Mouse (Mus musculus): ENCODE measurements around the gene Suco. TPM values are rescaled to one million over a fixed set of nuclear protein-coding genes. Genes with fewer than 3 reads are reported as not detected.

Suco gene
- polyA plus RNA-seq, 1 experiment from 2014 or later, result 11.6 TPM

GRCm38 (mm10) chr1:161781594-161781993 lies 94.9 kb downstream of the Suco start:
- no peak for ATAC-seq (replicated peaks; ENCODE audit: insufficient number of reproducible peaks, insufficient read depth, low FRiP score, low read depth)
- WGBS, result 80% methylated on average over 5 of the region's 5 CpGs
- Histone ChIP-seq H3K9me3 (replicated peaks) (no peaks in the 10 kb centered on the region), H3K4me2 (no peak overlapping the region), H3K27ac (no peak overlapping the region), H3K4me1 (replicated peaks) (no peaks in the 10 kb centered on the region), H3K36me3 (no peaks in the 10 kb centered on the region), H3K27me3 (no peaks in the 10 kb centered on the region), H3K9ac (no peak overlapping the region), H3K4me3 (no peak overlapping the region)

DNA sequence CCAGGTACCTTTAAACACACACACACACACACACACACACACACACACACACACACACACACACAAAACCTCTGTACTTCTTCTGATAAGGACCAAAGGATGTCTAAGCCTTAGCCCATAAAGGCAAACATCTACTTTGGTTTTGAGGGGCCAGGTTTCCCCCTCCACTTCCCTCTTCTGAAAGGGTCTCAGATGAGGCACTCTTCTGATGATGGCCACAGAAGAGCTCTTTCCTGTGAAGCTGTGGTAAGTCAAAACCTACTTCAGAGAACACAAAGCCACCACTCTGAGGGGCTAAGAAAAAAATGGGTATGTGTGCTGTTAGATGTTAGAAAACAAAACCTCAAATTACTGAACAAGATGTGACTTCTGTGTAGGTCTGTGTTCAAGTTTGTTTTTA lies 97.4 kb downstream of the Suco start:
- H3K27ac ChIP-seq, result no peak overlapping the region
- no peak for ATAC-seq (replicated peaks; ENCODE audit: insufficient number of reproducible peaks, insufficient read depth, low FRiP score, low read depth)
- no peak overlapping the region for H3K4me3 ChIP-seq

DNA sequence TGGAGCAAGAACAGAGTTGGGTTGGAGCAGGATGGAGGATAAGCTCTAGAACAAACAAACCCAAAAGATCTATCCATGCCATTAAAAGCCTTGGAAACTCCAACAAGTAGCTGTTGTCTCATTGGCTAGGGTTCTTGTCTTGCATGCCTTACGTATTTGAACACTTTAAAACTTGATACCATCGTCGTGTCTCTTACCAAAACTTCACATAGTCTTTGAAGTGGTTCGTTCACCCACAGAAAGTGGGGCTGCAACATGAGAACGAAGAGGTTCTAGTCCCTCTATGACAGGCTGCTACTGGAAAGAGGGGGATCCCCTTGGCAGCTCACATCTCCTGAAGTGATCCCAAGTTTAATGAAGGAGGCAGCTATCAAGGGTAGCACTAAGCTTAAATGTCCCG lies 101.3 kb downstream of the Suco start:
- Histone ChIP-seq H3K4me1 (replicated peaks) (no peaks in the 10 kb centered on the region), H3K9me3 (replicated peaks) (no peaks in the 10 kb centered on the region), H3K36me3 (no peaks in the 10 kb centered on the region), H3K4me2 (no peak overlapping the region), H3K4me3 (no peak overlapping the region), H3K9ac (no peak overlapping the region), H3K27ac (no peak overlapping the region), H3K27me3 (no peaks in the 10 kb centered on the region)
- ATAC-seq (replicated peaks; ENCODE audit: insufficient number of reproducible peaks, insufficient read depth, low FRiP score, low read depth), result no peak
- WGBS, result 71% methylated on average over 6 of the region's 6 CpGs

More for the DNA sequence above, 97.4 kb downstream of the Suco start:
- Histone ChIP-seq H3K9ac (no peak overlapping the region), H3K4me2 (no peak overlapping the region), H3K4me1 (replicated peaks) (no peaks in the 10 kb centered on the region), H3K9me3 (replicated peaks) (no peaks in the 10 kb centered on the region), H3K27me3 (no peaks in the 10 kb centered on the region), H3K36me3 (no peaks in the 10 kb centered on the region)

GRCm38 (mm10) chr1:161771293-161771692 lies 105.2 kb downstream of the Suco start:
- 52% methylated on average over 2 of the region's 2 CpGs for WGBS
- Histone ChIP-seq H3K9ac (no peak overlapping the region), H3K36me3 (no peaks in the 10 kb centered on the region), H3K9me3 (replicated peaks) (no peaks in the 10 kb centered on the region), H3K4me2 (no peak overlapping the region), H3K27ac (no peak overlapping the region), H3K27me3 (no peaks in the 10 kb centered on the region), H3K4me3 (no peak overlapping the region), H3K4me1 (replicated peaks) (0 out of 2 replicates have a peak, but pooled peaks cover 2% of the 10 kb centered on the region)
- ATAC-seq (replicated peaks; ENCODE audit: insufficient number of reproducible peaks, insufficient read depth, low FRiP score, low read depth), result no peak

- no peak overlapping the region for H3K27ac ChIP-seq
- 0 out of 2 replicates have a peak, but pooled peaks cover 2% of the 10 kb centered on the region for H3K4me1 ChIP-seq (replicated peaks)
- H3K27me3 ChIP-seq, result no peaks in the 10 kb centered on the region
- H3K9me3 ChIP-seq (replicated peaks), result no peaks in the 10 kb centered on the region
- no peak overlapping the region for H3K4me2 ChIP-seq
- H3K4me3 ChIP-seq, result no peak overlapping the region
- no peaks in the 10 kb centered on the region for H3K36me3 ChIP-seq
- no peak for ATAC-seq (replicated peaks; ENCODE audit: insufficient number of reproducible peaks, insufficient read depth, low FRiP score, low read depth)
- WGBS, result 82% methylated on average over 1 of the region's 1 CpGs
- H3K9ac ChIP-seq, result no peak overlapping the region
These were observed 107.2 kb downstream of the Suco start for GRCm38 (mm10) chr1:161769329-161769728.

DNA sequence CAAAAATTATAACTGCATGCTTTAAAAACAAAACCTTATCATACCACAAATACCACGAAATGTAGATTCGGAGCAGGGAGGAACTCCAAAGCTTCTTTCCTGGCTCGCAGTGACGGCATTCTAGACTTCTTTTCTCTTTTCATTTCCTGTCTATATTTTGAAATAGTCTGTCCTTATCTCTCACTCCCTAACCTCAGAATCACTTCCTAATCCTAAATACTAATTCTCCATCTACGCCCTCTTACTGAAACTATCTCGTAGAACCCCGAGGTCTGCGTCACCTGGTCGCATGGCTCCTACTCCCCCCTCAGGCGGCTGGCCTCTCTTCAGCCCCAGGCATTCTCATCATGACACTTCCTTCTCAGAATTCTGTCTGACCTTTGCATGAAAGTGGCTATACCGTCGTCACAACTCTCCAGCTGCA lies 109.4 kb downstream of the Suco start:
- Histone ChIP-seq H3K4me3 (peak overlapping the region; percentile 18; the same call in 1 of the 2 replicates), H3K36me3 (no peaks in the 10 kb centered on the region), H3K4me2 (peak overlapping the region; percentile 40), H3K9me3 (replicated peaks) (no peaks in the 10 kb centered on the region), H3K27me3 (no peaks in the 10 kb centered on the region), H3K9ac (no peak overlapping the region), H3K27ac (no peak overlapping the region), H3K4me1 (replicated peaks) (0 out of 2 replicates have a peak, but pooled peaks cover 2% of the 10 kb centered on the region)
- 35% methylated on average over 12 of the region's 12 CpGs for WGBS
- no peak for ATAC-seq (replicated peaks; ENCODE audit: insufficient number of reproducible peaks, insufficient read depth, low FRiP score, low read depth)

DNA sequence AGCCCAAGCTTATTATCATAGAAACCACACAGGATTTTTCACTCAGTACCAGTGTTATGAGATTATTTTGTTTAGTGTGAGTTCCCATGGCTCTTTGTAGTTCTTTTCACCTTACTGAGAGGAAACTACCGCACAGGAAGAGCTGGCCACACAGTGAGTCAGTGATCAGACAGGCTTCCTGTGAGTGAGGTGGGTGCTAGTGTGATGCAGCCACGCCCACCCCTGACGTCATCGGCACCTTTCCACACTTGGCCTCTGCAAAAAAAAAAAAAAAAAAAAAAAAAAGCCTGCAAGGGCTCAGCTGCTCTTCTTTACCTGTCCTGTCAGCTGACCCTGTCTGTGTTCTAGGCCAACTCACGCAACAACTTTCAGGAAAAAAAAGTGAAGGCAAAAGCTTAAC lies 109.8 kb downstream of the Suco start:
- H3K4me3 ChIP-seq, result peak overlapping the region; percentile 18; the same call in 1 of the 2 replicates
- 0 out of 2 replicates have a peak, but pooled peaks cover 2% of the 10 kb centered on the region for H3K4me1 ChIP-seq (replicated peaks)
- no peaks in the 10 kb centered on the region for H3K27me3 ChIP-seq
- H3K27ac ChIP-seq, result no peak overlapping the region
- H3K9me3 ChIP-seq (replicated peaks), result no peaks in the 10 kb centered on the region
- H3K36me3 ChIP-seq, result no peaks in the 10 kb centered on the region
- no peak overlapping the region for H3K9ac ChIP-seq
- WGBS, result 29% methylated on average over 5 of the region's 5 CpGs
- peak; percentile 70; the same call in 1 of the 2 replicates for ATAC-seq (replicated peaks; ENCODE audit: insufficient number of reproducible peaks, insufficient read depth, low FRiP score, low read depth)
- peak overlapping the region; percentile 40 for H3K4me2 ChIP-seq

Other genes starting within 250 kb of the Suco start
- gene Fasl, start 88.2 kb downstream of the Suco start, polyA plus RNA-seq (2015; fragmentation: Nextera tagmentation; extraction: Ambion mirVana), result 0.09 and 0.24 TPM in 2 replicates
- 25.4 and 29.3 TPM in 2 replicates for gene Pigc, start 92.5 kb upstream of the Suco start, polyA plus RNA-seq (2015; fragmentation: Nextera tagmentation; extraction: Ambion mirVana)
- gene 4930558K02Rik, start 103.0 kb upstream of the Suco start, polyA plus RNA-seq (2015; fragmentation: Nextera tagmentation; extraction: Ambion mirVana), result not detected in 2 replicates

Data from heart, embryonic 15.5 days (tissue).